Mouse (Mus musculus): ENCODE measurements around the gene Pik3c2b.
"Not testable (repeated sequence)": the region's sequence is repeated elsewhere in the genome, so short reads cannot be mapped to it uniquely, and the experiment has no call there.

Pik3c2b gene

GRCm38 (mm10) chr1:133045011-133045860 is at the start of gene Pik3c2b:
Gene Pik3c2b (plus strand): TSS chr1:133045667.
- DNase-seq, result no peak

- DNase-seq, result no peak
Observed at GRCm38 (mm10) chr1:133000347-133000746, 45.1 kb upstream of the Pik3c2b start.

GRCm38 (mm10) chr1:133006571-133006970 is 38.9 kb upstream of the Pik3c2b start:
- no peak for DNase-seq

- no peak for DNase-seq
Observed at GRCm38 (mm10) chr1:133011955-133012841, 33.3 kb upstream of the Pik3c2b start.

GRCm38 (mm10) chr1:133013331-133013730 is 32.1 kb upstream of the Pik3c2b start:
- DNase-seq, result no peak

- DNase-seq, result no peak
Observed at GRCm38 (mm10) chr1:133014196-133014595, 31.3 kb upstream of the Pik3c2b start.

GRCm38 (mm10) chr1:133016775-133017428 is 28.6 kb upstream of the Pik3c2b start:
- DNase-seq, result no peak

GRCm38 (mm10) chr1:133018580-133018979 is 26.9 kb upstream of the Pik3c2b start:
- no peak for DNase-seq

- no peak for DNase-seq
Observed at GRCm38 (mm10) chr1:133019312-133019711, 26.2 kb upstream of the Pik3c2b start.

- DNase-seq, result no peak
Observed at GRCm38 (mm10) chr1:133020137-133020894, 25.2 kb upstream of the Pik3c2b start.

- DNase-seq, result no peak
Observed at GRCm38 (mm10) chr1:133021391-133021790, 24.1 kb upstream of the Pik3c2b start.

- not testable (repeated sequence) for DNase-seq
Observed at GRCm38 (mm10) chr1:133021971-133022370, 23.5 kb upstream of the Pik3c2b start.

GRCm38 (mm10) chr1:133023723-133024122 is 21.7 kb upstream of the Pik3c2b start:
- DNase-seq, result not testable (repeated sequence)

- DNase-seq, result no peak
Observed at GRCm38 (mm10) chr1:133024426-133024825, 21.0 kb upstream of the Pik3c2b start.

- peak; percentile 85 to 88 for DNase-seq
Observed at GRCm38 (mm10) chr1:133025051-133025795, 20.2 kb upstream of the Pik3c2b start.

GRCm38 (mm10) chr1:133025796-133026190 is 19.7 kb upstream of the Pik3c2b start:
- not testable (repeated sequence) for DNase-seq

- DNase-seq, result no peak
Observed at GRCm38 (mm10) chr1:133027126-133027525, 18.3 kb upstream of the Pik3c2b start.

- no peak for DNase-seq
Observed at GRCm38 (mm10) chr1:133027980-133028379, 17.5 kb upstream of the Pik3c2b start.

- DNase-seq, result no peak
Observed at GRCm38 (mm10) chr1:133029744-133030143, 15.7 kb upstream of the Pik3c2b start.

- DNase-seq, result no peak
Observed at GRCm38 (mm10) chr1:133030461-133030860, 15.0 kb upstream of the Pik3c2b start, which contains the start of gene Mdm4. Gene Mdm4 (minus strand): TSS chr1:133030561.

GRCm38 (mm10) chr1:133032981-133033315 is 12.5 kb upstream of the Pik3c2b start:
- DNase-seq, result no peak
